Mouse (Mus musculus): Measurements from ENCODE around the gene Spag17. TPM values are rescaled to one million over a fixed set of nuclear protein-coding genes. Genes with fewer than 3 reads are reported as not detected.

Gene Spag17
- polyA plus RNA-seq, 1 experiment, result 0.21 TPM

- peak; percentile 42 for DNase-seq (ENCODE audit: low read depth)
- TF ChIP-seq POLR2A (IDR thresholded peaks at IDR 0.05; ENCODE audit: borderline replicate concordance, extremely low read depth, insufficient read depth, insufficient read length, poor library complexity, severe bottlenecking), result no peak
- no peak for TF ChIP-seq CTCF (IDR thresholded peaks at IDR 0.05; ENCODE audit: borderline replicate concordance, extremely low read depth, insufficient read depth, insufficient read length)
Observed at GRCm38 (mm10) chr3:100102386-100103092, 217.3 kb downstream of the Spag17 start.

- TF ChIP-seq CTCF (IDR thresholded peaks at IDR 0.05; ENCODE audit: borderline replicate concordance, extremely low read depth, insufficient read depth, insufficient read length), result no peak
- no peak for TF ChIP-seq POLR2A (IDR thresholded peaks at IDR 0.05; ENCODE audit: borderline replicate concordance, extremely low read depth, insufficient read depth, insufficient read length, poor library complexity, severe bottlenecking)
- DNase-seq (ENCODE audit: low read depth), result peak; percentile 24
Observed at GRCm38 (mm10) chr3:100106736-100107135, 221.5 kb downstream of the Spag17 start.

- no peak for DNase-seq (ENCODE audit: low read depth)
- TF ChIP-seq CTCF (IDR thresholded peaks at IDR 0.05; ENCODE audit: borderline replicate concordance, extremely low read depth, insufficient read depth, insufficient read length), result no peak
- no peak for TF ChIP-seq POLR2A (IDR thresholded peaks at IDR 0.05; ENCODE audit: borderline replicate concordance, extremely low read depth, insufficient read depth, insufficient read length, poor library complexity, severe bottlenecking)
Observed at GRCm38 (mm10) chr3:100118681-100119080, 233.5 kb downstream of the Spag17 start.

GRCm38 (mm10) chr3:100121961-100122360 lies 236.8 kb downstream of the Spag17 start:
- DNase-seq (ENCODE audit: low read depth), result no peak
- no peak for TF ChIP-seq CTCF (IDR thresholded peaks at IDR 0.05; ENCODE audit: borderline replicate concordance, extremely low read depth, insufficient read depth, insufficient read length)
- no peak for TF ChIP-seq POLR2A (IDR thresholded peaks at IDR 0.05; ENCODE audit: borderline replicate concordance, extremely low read depth, insufficient read depth, insufficient read length, poor library complexity, severe bottlenecking)

- TF ChIP-seq POLR2A (IDR thresholded peaks at IDR 0.05; ENCODE audit: borderline replicate concordance, extremely low read depth, insufficient read depth, insufficient read length, poor library complexity, severe bottlenecking), result no peak
- no peak for TF ChIP-seq CTCF (IDR thresholded peaks at IDR 0.05; ENCODE audit: borderline replicate concordance, extremely low read depth, insufficient read depth, insufficient read length)
- DNase-seq (ENCODE audit: low read depth), result no peak
Observed at GRCm38 (mm10) chr3:100122445-100122844, 237.2 kb downstream of the Spag17 start.

GRCm38 (mm10) chr3:100160682-100161445 lies 275.7 kb downstream of the Spag17 start:
- TF ChIP-seq CTCF (IDR thresholded peaks at IDR 0.05; ENCODE audit: borderline replicate concordance, extremely low read depth, insufficient read depth, insufficient read length), result no peak
- TF ChIP-seq POLR2A (IDR thresholded peaks at IDR 0.05; ENCODE audit: borderline replicate concordance, extremely low read depth, insufficient read depth, insufficient read length, poor library complexity, severe bottlenecking), result no peak
- DNase-seq (ENCODE audit: low read depth), result no peak

GRCm38 (mm10) chr3:100161665-100162314 lies 276.6 kb downstream of the Spag17 start:
- no peak for DNase-seq (ENCODE audit: low read depth)
- no peak for TF ChIP-seq POLR2A (IDR thresholded peaks at IDR 0.05; ENCODE audit: borderline replicate concordance, extremely low read depth, insufficient read depth, insufficient read length, poor library complexity, severe bottlenecking)
- no peak for TF ChIP-seq CTCF (IDR thresholded peaks at IDR 0.05; ENCODE audit: borderline replicate concordance, extremely low read depth, insufficient read depth, insufficient read length)

- peak; percentile 99 for DNase-seq (ENCODE audit: low read depth)
- TF ChIP-seq CTCF (IDR thresholded peaks at IDR 0.05; ENCODE audit: borderline replicate concordance, extremely low read depth, insufficient read depth, insufficient read length) (no peak), POLR2A (IDR thresholded peaks at IDR 0.05; ENCODE audit: borderline replicate concordance, extremely low read depth, insufficient read depth, insufficient read length, poor library complexity, severe bottlenecking) (peak; percentile 62; the same call in 1 of the 2 replicates)
Observed at GRCm38 (mm10) chr3:100162315-100163105, 277.3 kb downstream of the Spag17 start, which contains the start of the genes Gdap2 and Wdr3. Gene Gdap2 (plus strand): TSS chr3:100162381. Gene Wdr3 (minus strand): TSS chr3:100162407.

- TF ChIP-seq CTCF (IDR thresholded peaks at IDR 0.05; ENCODE audit: borderline replicate concordance, extremely low read depth, insufficient read depth, insufficient read length), result no peak
- DNase-seq (ENCODE audit: low read depth), result no peak
Observed at GRCm38 (mm10) chr3:100163556-100163955, 278.4 kb downstream of the Spag17 start.

GRCm38 (mm10) chr3:100164991-100165390 lies 279.8 kb downstream of the Spag17 start:
- TF ChIP-seq CTCF (IDR thresholded peaks at IDR 0.05; ENCODE audit: borderline replicate concordance, extremely low read depth, insufficient read depth, insufficient read length) (no peak), POLR2A (IDR thresholded peaks at IDR 0.05; ENCODE audit: borderline replicate concordance, extremely low read depth, insufficient read depth, insufficient read length, poor library complexity, severe bottlenecking) (no peak)
- DNase-seq (ENCODE audit: low read depth), result no peak

GRCm38 (mm10) chr3:100176031-100176430 lies 290.8 kb downstream of the Spag17 start:
- no peak for DNase-seq (ENCODE audit: low read depth)
- TF ChIP-seq CTCF (IDR thresholded peaks at IDR 0.05; ENCODE audit: borderline replicate concordance, extremely low read depth, insufficient read depth, insufficient read length), result no peak
- no peak for TF ChIP-seq POLR2A (IDR thresholded peaks at IDR 0.05; ENCODE audit: borderline replicate concordance, extremely low read depth, insufficient read depth, insufficient read length, poor library complexity, severe bottlenecking)

Measured in brain, embryonic 14.5 days (tissue).